Comparison of ENCODE assay signal across 8 mouse cellular contexts in genomic region chr5:20884036-20884620, GRCm38 (mm10). TPM values are rescaled to one million over a fixed set of nuclear protein-coding genes. Genes with fewer than 3 reads are reported as not detected.
DNase-seq lines count a peak whose midpoint lies in the region; ATAC-seq and TF ChIP-seq lines count a peak whose summit lies in the region.
"Had no signal": no experiment of that assay in that cellular context is flagged by ENCODE, and none has a peak within 500 bp of the region (broad histone marks: within the 10 kb centered on the region; RNA-seq: fewer than 3 reads in every experiment).

No protein-coding gene starts in this region.

- no peaks in the 10 kb centered on the region for H3K27me3 ChIP-seq in kidney, postnatal 0 days (ENCODE audit: insufficient read depth, low read length)
- no peaks in the 10 kb centered on the region for H3K27me3 ChIP-seq in hindbrain, embryonic 15.5 days
- H3K27me3 ChIP-seq in myocyte (ENCODE audit: control insufficient read depth, insufficient read depth, insufficient read length) = no peaks in the 10 kb centered on the region

- H3K36me3 ChIP-seq in kidney, postnatal 0 days (ENCODE audit: insufficient read depth, low read length) = no peaks in the 10 kb centered on the region
- no peaks in the 10 kb centered on the region for H3K36me3 ChIP-seq in hindbrain, embryonic 15.5 days
- no peaks in the 10 kb centered on the region for H3K36me3 ChIP-seq in myocyte (ENCODE audit: control insufficient read depth, insufficient read depth)

- no peaks in the 10 kb centered on the region for H3K9me3 ChIP-seq in kidney, postnatal 0 days (replicated peaks; ENCODE audit: low read length)
- no peaks in the 10 kb centered on the region for H3K9me3 ChIP-seq in hindbrain, embryonic 15.5 days

- peaks cover 40% of the 10 kb centered on the region for H3K79me2 ChIP-seq in myocyte (ENCODE audit: control insufficient read depth, insufficient read depth)

- DNase-seq in kidney, postnatal 0 days (ENCODE audit: low spot score) = no peak
- DNase-seq in kidney, adult 8-10 months = no peak
- DNase-seq in ZHBTc4 (ENCODE audit: low read depth, low spot score) = peak; percentile 59
- DNase-seq in left cerebral cortex, postnatal 36 days (ENCODE audit: low spot score in 2 of 2) = no peak
- DNase-seq in layer of hippocampus, adult 9-10 months (ENCODE audit: low spot score) = no peak
- DNase-seq: cerebellum, postnatal 14 days had no signal

- ATAC-seq in kidney, postnatal 0 days (replicated peaks; ENCODE audit: low FRiP score, low read depth) = no peak
- no peak for ATAC-seq in hindbrain, embryonic 15.5 days (ENCODE audit: low FRiP score, low read depth)

- H3K9ac ChIP-seq in kidney, postnatal 0 days (ENCODE audit: low read depth, low read length) = no peak overlapping the region
- H3K9ac ChIP-seq in hindbrain, embryonic 15.5 days = no peak overlapping the region

- WGBS in kidney, postnatal 0 days = 83% methylated on average over 4 of the region's 4 CpGs
- WGBS in hindbrain, embryonic 15.5 days = 84% methylated on average over 4 of the region's 4 CpGs

- TF ChIP-seq POLR2A in myocyte (IDR thresholded peaks at IDR 0.05; ENCODE audit: insufficient read length, low read depth) = no peak

- H3K4me1 ChIP-seq in kidney, postnatal 0 days (replicated peaks; ENCODE audit: insufficient read depth, low read length) = peaks cover 6% of the 10 kb centered on the region; the same call in 1 of the 2 replicates
- H3K4me1 ChIP-seq in hindbrain, embryonic 15.5 days (replicated peaks) = peaks cover 20% of the 10 kb centered on the region

- no peak overlapping the region for H3K4me3 ChIP-seq in kidney, postnatal 0 days (replicated peaks; ENCODE audit: low read depth, low read length)
- H3K4me3 ChIP-seq in hindbrain, embryonic 15.5 days = no peak overlapping the region
- peak overlapping the region; percentile 61 for H3K4me3 ChIP-seq in myocyte

- no peak for TF ChIP-seq CTCF in kidney, postnatal 0 days (IDR thresholded peaks at IDR 0.05; ENCODE audit: low read depth)

- H3ac ChIP-seq in myocyte (ENCODE audit: control insufficient read depth, insufficient read length) = no peak overlapping the region

- H3K4me2 ChIP-seq in kidney, postnatal 0 days (ENCODE audit: low read length) = peak overlapping the region; percentile 80; the same call in 1 of the 2 replicates
- peak overlapping the region; percentile 64; the same call in 1 of the 2 replicates for H3K4me2 ChIP-seq in hindbrain, embryonic 15.5 days
- H3K4me2 ChIP-seq in myocyte (ENCODE audit: low read depth) = peak overlapping the region; percentile 69

- intact Hi-C loops in left cerebral cortex, postnatal 36 days (cut with DNase I) = no loop called here

- no peak overlapping the region for H3K27ac ChIP-seq in kidney, postnatal 0 days
- H3K27ac ChIP-seq in hindbrain, embryonic 15.5 days (replicated peaks) = no peak overlapping the region

TF ChIP-seq in myocyte, 11 proteins besides CTCF, POLR2A, EP300 and RAD21:
- TF ChIP-seq MYOD1 (IDR thresholded peaks at IDR 0.05; ENCODE audit: control insufficient read depth in 1 of 3, insufficient read length in 2 of 3, low read depth in 2 of 3) = no peak
- TF ChIP-seq USF1 (IDR thresholded peaks at IDR 0.05; ENCODE audit: low read depth) = peak; percentile 52
- TF ChIP-seq MAX (IDR thresholded peaks at IDR 0.05; ENCODE audit: low read depth) = no peak

RNA-seq across cellular contexts. Expression of gene Tmem60, which starts 2.1 kb away (rescaled TPM):
- 63.4 and 68.7 TPM in 2 replicates for polyA plus RNA-seq in kidney, postnatal 0 days (2015; fragmentation: Nextera tagmentation; extraction: Ambion mirVana)
- 64.5 and 65.7 TPM in 2 replicates for polyA plus RNA-seq in hindbrain, embryonic 15.5 days (2015; fragmentation: Nextera tagmentation; extraction: Ambion mirVana)
- 14.5 TPM for polyA plus RNA-seq in myocyte (2012; fragmentation: generic; extraction: Trizol)
- total RNA-seq in left cerebral cortex, postnatal 36 days (2021) = 10 to 100 TPM; 21.5 to 24.8 TPM

RNA-seq across cellular contexts. Expression of gene Phtf2, which starts 2.2 kb away (rescaled TPM):
- polyA plus RNA-seq in kidney, postnatal 0 days (2015; fragmentation: Nextera tagmentation; extraction: Ambion mirVana) = 8.4 and 8.5 TPM in 2 replicates
- 23.9 and 26.2 TPM in 2 replicates for polyA plus RNA-seq in hindbrain, embryonic 15.5 days (2015; fragmentation: Nextera tagmentation; extraction: Ambion mirVana)
- 3.6 TPM for polyA plus RNA-seq in myocyte (2012; fragmentation: generic; extraction: Trizol)
- 10 to 100 TPM; 14.4 to 17.2 TPM for total RNA-seq in left cerebral cortex, postnatal 36 days (2021)
